Mouse (Mus musculus) testis, postnatal 14 days (tissue): ENCODE data around the gene Mpst.
A peak's percentile ranks its signal among the peaks of the same experiment; 100 is the strongest.

Experiments used
- DNase-seq: peaks from one replicate; pipeline ENCODE4 v3.0.0; 2021; ENCODE audit warnings: low spot score

Gene Mpst

GRCm38 (mm10) chr15:78406293-78406934, at the start of gene Mpst:
Gene Mpst, plus strand, starts transcription at chr15:78406416.
- peak; percentile 82 for DNase-seq

- no peak for DNase-seq
Observed at GRCm38 (mm10) chr15:78365916-78366315, 40.3 kb upstream of the Mpst start.

GRCm38 (mm10) chr15:78366875-78367274, 39.3 kb upstream of the Mpst start:
- DNase-seq: no peak

GRCm38 (mm10) chr15:78367811-78368210, 38.4 kb upstream of the Mpst start:
- DNase-seq: no peak

GRCm38 (mm10) chr15:78368926-78369346, 37.3 kb upstream of the Mpst start:
- DNase-seq: peak; percentile 28

- no peak for DNase-seq
Observed at GRCm38 (mm10) chr15:78369641-78370040, 36.6 kb upstream of the Mpst start.

- no peak for DNase-seq
Observed at GRCm38 (mm10) chr15:78372796-78373195, 33.4 kb upstream of the Mpst start.

GRCm38 (mm10) chr15:78374204-78374603, 32.0 kb upstream of the Mpst start:
- no peak for DNase-seq

- DNase-seq: no peak
Observed at GRCm38 (mm10) chr15:78377859-78378258, 28.4 kb upstream of the Mpst start.

GRCm38 (mm10) chr15:78378556-78378955, 27.7 kb upstream of the Mpst start:
- DNase-seq: no peak

- no peak for DNase-seq
Observed at GRCm38 (mm10) chr15:78380208-78380607, 26.0 kb upstream of the Mpst start.

GRCm38 (mm10) chr15:78380741-78381140, 25.5 kb upstream of the Mpst start:
- no peak for DNase-seq

- no peak for DNase-seq
Observed at GRCm38 (mm10) chr15:78382115-78382514, 24.1 kb upstream of the Mpst start.

- DNase-seq: peak; percentile 45
Observed at GRCm38 (mm10) chr15:78383450-78384219, 22.6 kb upstream of the Mpst start.

GRCm38 (mm10) chr15:78384220-78385116, 21.7 kb upstream of the Mpst start:
- no peak for DNase-seq

- DNase-seq: no peak
Observed at GRCm38 (mm10) chr15:78385564-78385963, 20.7 kb upstream of the Mpst start.

- DNase-seq: no peak
Observed at GRCm38 (mm10) chr15:78390855-78391254, 15.4 kb upstream of the Mpst start.

- no peak for DNase-seq
Observed at GRCm38 (mm10) chr15:78395478-78395962, 10.7 kb upstream of the Mpst start, which contains the start of gene Tex33. Gene Tex33, minus strand, starts transcription at chr15:78395912.

GRCm38 (mm10) chr15:78401345-78401744, 4.9 kb upstream of the Mpst start:
- DNase-seq: no peak

GRCm38 (mm10) chr15:78401921-78402320, 4.3 kb upstream of the Mpst start:
- DNase-seq: peak; percentile 68

GRCm38 (mm10) chr15:78402423-78402822, 3.8 kb upstream of the Mpst start:
- DNase-seq: peak; percentile 67

- peak; percentile 81 for DNase-seq
Observed at GRCm38 (mm10) chr15:78403301-78403741, 2.9 kb upstream of the Mpst start.
